Mouse (Mus musculus): ENCODE data around the gene Mospd3. TPM values are rescaled to one million over a fixed set of nuclear protein-coding genes. Genes with fewer than 3 reads are reported as not detected.

Mospd3 gene
- polyA plus RNA-seq, 1 experiment from 2014 or later: 37.8 TPM

DNA sequence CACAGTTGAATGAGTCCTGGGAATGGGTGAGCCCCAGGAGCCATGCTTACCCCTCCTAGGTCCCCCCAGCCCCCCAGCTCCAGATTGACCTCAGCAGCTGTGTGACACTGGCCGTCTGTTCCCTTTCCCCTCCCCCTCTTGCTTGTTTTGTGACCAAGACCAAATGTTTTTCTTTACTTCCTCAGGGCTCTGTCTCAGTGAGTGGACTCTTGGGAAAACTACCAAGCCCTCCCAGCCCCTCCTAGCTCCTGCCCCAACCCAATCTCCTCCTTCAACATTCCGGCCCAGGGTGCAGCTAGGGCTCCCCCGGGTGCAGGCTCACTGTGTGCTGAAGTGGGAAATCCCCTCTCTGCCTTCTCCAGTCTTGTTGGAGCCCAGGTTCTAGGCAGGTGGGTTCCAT, 29.7 kb upstream of the Mospd3 start:
- Histone ChIP-seq H3K27ac (ENCODE audit: low read depth) (peak overlapping the region; percentile 68), H3K36me3 (ENCODE audit: insufficient read depth) (peaks cover 26% of the 10 kb centered on the region), H3K9me3 (ENCODE audit: low read depth, low read length) (no peaks in the 10 kb centered on the region), H3K4me1 (ENCODE audit: insufficient read depth) (peaks cover 20% of the 10 kb centered on the region), H3K4me2 (peak overlapping the region; percentile 90), H3K9ac (peak overlapping the region; percentile 75), H3K4me3 (ENCODE audit: low read depth, low read length) (peak overlapping the region; percentile 94), H3K27me3 (ENCODE audit: insufficient read depth, low read length) (no peaks in the 10 kb centered on the region)
- whole genome bisulfite sequencing: 17% methylated on average over 3 of the region's 3 CpGs
- TF ChIP-seq CTCF (IDR thresholded peaks at IDR 0.05; ENCODE audit: low read depth): no peak
- no peak for ATAC-seq (ENCODE audit: insufficient read depth)
- DNase-seq: peak; percentile 51

GRCm38 (mm10) chr5:137629906-137630545, 29.2 kb upstream of the Mospd3 start:
- Histone ChIP-seq H3K9me3 (ENCODE audit: low read depth, low read length) (no peaks in the 10 kb centered on the region), H3K27me3 (ENCODE audit: insufficient read depth, low read length) (no peaks in the 10 kb centered on the region), H3K4me3 (ENCODE audit: low read depth, low read length) (peak overlapping the region; percentile 94), H3K9ac (peak overlapping the region; percentile 75), H3K4me2 (peak overlapping the region; percentile 90), H3K4me1 (ENCODE audit: insufficient read depth) (peaks cover 20% of the 10 kb centered on the region), H3K27ac (ENCODE audit: low read depth) (peak overlapping the region; percentile 97), H3K36me3 (ENCODE audit: insufficient read depth) (peaks cover 20% of the 10 kb centered on the region)
- DNase-seq (peak; percentile 45), ATAC-seq (ENCODE audit: insufficient read depth) (no peak)
- 16% methylated on average over 6 of the region's 6 CpGs for WGBS
- no peak for TF ChIP-seq CTCF (IDR thresholded peaks at IDR 0.05; ENCODE audit: low read depth)

DNA sequence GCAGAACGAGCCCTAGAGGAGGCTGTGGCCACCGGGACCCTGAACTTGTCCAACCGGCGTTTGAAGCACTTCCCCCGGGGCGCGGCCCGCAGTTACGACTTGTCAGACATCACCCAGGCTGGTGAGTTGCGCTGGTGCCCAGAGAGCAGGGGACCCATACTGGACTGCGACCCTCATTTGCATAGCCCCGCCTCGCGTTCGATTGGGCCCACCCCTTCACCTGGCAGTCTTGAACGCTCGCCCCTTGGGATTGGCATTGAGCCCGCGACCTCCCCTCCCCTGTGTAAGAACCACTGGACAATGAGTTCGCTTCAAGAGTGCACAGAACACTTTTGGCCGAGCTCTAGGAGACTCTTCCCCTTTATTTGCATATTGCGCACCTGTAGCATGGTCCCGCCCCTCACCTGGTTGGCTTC, 28.5 kb upstream of the Mospd3 start:
- peaks cover 16% of the 10 kb centered on the region for H3K36me3 ChIP-seq (ENCODE audit: insufficient read depth)
- peak overlapping the region; percentile 97 for H3K27ac ChIP-seq (ENCODE audit: low read depth)
- TF ChIP-seq CTCF (IDR thresholded peaks at IDR 0.05; ENCODE audit: low read depth): no peak
- H3K27me3 ChIP-seq (ENCODE audit: insufficient read depth, low read length): no peaks in the 10 kb centered on the region
- peak overlapping the region; percentile 90 for H3K4me2 ChIP-seq
- peak overlapping the region; percentile 94 for H3K4me3 ChIP-seq (ENCODE audit: low read depth, low read length)
- DNase-seq: peak; percentile 78
- under 1% methylated on average over 23 of the region's 23 CpGs for WGBS
- peaks cover 20% of the 10 kb centered on the region for H3K4me1 ChIP-seq (ENCODE audit: insufficient read depth)
- peak; percentile 45 for ATAC-seq (ENCODE audit: insufficient read depth)
- H3K9ac ChIP-seq: peak overlapping the region; percentile 75
- H3K9me3 ChIP-seq (ENCODE audit: low read depth, low read length): no peaks in the 10 kb centered on the region

- DNase-seq (peak; percentile 100), ATAC-seq (ENCODE audit: insufficient read depth) (peak; percentile 97)
- WGBS: under 1% methylated on average over 46 of the region's 46 CpGs
Measured at GRCm38 (mm10) chr5:137628498-137629305, 27.8 kb upstream of the Mospd3 start, which contains the start of the genes Fbxo24, Lrch4 and Gm20605. Fbxo24 (minus strand) TSS chr5:137629002. Lrch4 (plus strand) TSS chr5:137629121. Gm20605 (plus strand) TSS chr5:137629175.

GRCm38 (mm10) chr5:137627991-137628390, 27.1 kb upstream of the Mospd3 start:
- peaks cover 6% of the 10 kb centered on the region; the same call in 1 of the 2 replicates for H3K36me3 ChIP-seq (ENCODE audit: insufficient read depth)
- TF ChIP-seq CTCF (IDR thresholded peaks at IDR 0.05; ENCODE audit: low read depth): no peak
- ATAC-seq (ENCODE audit: insufficient read depth) (no peak), DNase-seq (peak; percentile 53)
- no peaks in the 10 kb centered on the region for H3K27me3 ChIP-seq (ENCODE audit: insufficient read depth, low read length)
- H3K9ac ChIP-seq: peak overlapping the region; percentile 61
- H3K4me2 ChIP-seq: peak overlapping the region; percentile 90
- WGBS: under 1% methylated on average over 9 of the region's 9 CpGs
- peak overlapping the region; percentile 94 for H3K4me3 ChIP-seq (ENCODE audit: low read depth, low read length)
- H3K9me3 ChIP-seq (ENCODE audit: low read depth, low read length): no peaks in the 10 kb centered on the region
- H3K4me1 ChIP-seq (ENCODE audit: insufficient read depth): peaks cover 20% of the 10 kb centered on the region
- peak overlapping the region; percentile 90 for H3K27ac ChIP-seq (ENCODE audit: low read depth)

More at GRCm38 (mm10) chr5:137628498-137629305, 27.8 kb upstream of the Mospd3 start, which contains the start of the genes Fbxo24, Lrch4 and Gm20605:
- Histone ChIP-seq H3K4me2 (peak within 1 kb of the TSS; percentile 90), H3K9ac (peak within 1 kb of the TSS; percentile 75), H3K4me3 (ENCODE audit: low read depth, low read length) (peak within 1 kb of the TSS; percentile 94), H3K27me3 (ENCODE audit: insufficient read depth, low read length) (no peaks in the 10 kb centered on the region), H3K27ac (ENCODE audit: low read depth) (peak within 1 kb of the TSS; percentile 97), H3K36me3 (ENCODE audit: insufficient read depth) (peaks cover 10% of the 10 kb centered on the region), H3K9me3 (ENCODE audit: low read depth, low read length) (no peaks in the 10 kb centered on the region), H3K4me1 (ENCODE audit: insufficient read depth) (peaks cover 20% of the 10 kb centered on the region)
- TF ChIP-seq CTCF (IDR thresholded peaks at IDR 0.05; ENCODE audit: low read depth): 0 out of 2 replicates have a peak, but pooled peaks have one; percentile 2

- no peak overlapping the region for H3K4me3 ChIP-seq (ENCODE audit: low read depth, low read length)
- no peak for TF ChIP-seq CTCF (IDR thresholded peaks at IDR 0.05; ENCODE audit: low read depth)
- no peak overlapping the region for H3K4me2 ChIP-seq
- no peaks in the 10 kb centered on the region for H3K4me1 ChIP-seq (ENCODE audit: insufficient read depth)
- H3K9me3 ChIP-seq (ENCODE audit: low read depth, low read length): no peaks in the 10 kb centered on the region
- ATAC-seq (ENCODE audit: insufficient read depth) (no peak), DNase-seq (no peak)
- H3K27me3 ChIP-seq (ENCODE audit: insufficient read depth, low read length): no peaks in the 10 kb centered on the region
- whole genome bisulfite sequencing: 77% methylated on average over 11 of the region's 11 CpGs
- H3K36me3 ChIP-seq (ENCODE audit: insufficient read depth): no peaks in the 10 kb centered on the region
- no peak overlapping the region for H3K9ac ChIP-seq
- no peak overlapping the region for H3K27ac ChIP-seq (ENCODE audit: low read depth)
Measured at GRCm38 (mm10) chr5:137623937-137624530, 23.2 kb upstream of the Mospd3 start.
